Mouse (Mus musculus) limb, embryonic 13.5 days (tissue): ENCODE results near the gene Trpm3. TPM values are rescaled to one million over a fixed set of nuclear protein-coding genes. Genes with fewer than 3 reads are reported as not detected.

Experiments
- ATAC-seq: fragments of 200-750 bp; cut with Nextera tagmentation; 2 replicates; pipeline ENCODE4 v1.8.0; 2017; ENCODE audit warnings: low read depth, moderate number of reproducible peaks, moderate TSS enrichment; ENCODE audit not compliant: low FRiP score
- H3K27ac ChIP-seq: fragments of 300-500 bp; sonication (generic); 2 replicates; pipeline ENCODE4 v1.5.1; 2015; ENCODE audit warnings: inconsistent platforms, mild to moderate bottlenecking, moderate library complexity
- H3K27me3 ChIP-seq: fragments of 300-500 bp; sonication (generic); 2 replicates; pipeline ENCODE4 v1.6.1; 2015; ENCODE audit warnings: mild to moderate bottlenecking, inconsistent platforms
- H3K36me3 ChIP-seq: fragments of 300-500 bp; sonication (generic); 2 replicates; pipeline ENCODE4 v1.6.1; 2015; ENCODE audit warnings: inconsistent platforms, mild to moderate bottlenecking, moderate library complexity
- H3K4me1 ChIP-seq: fragments of 300-500 bp; sonication (generic); 2 replicates; pipeline ENCODE4 v1.6.1; 2015; ENCODE audit warnings: inconsistent platforms
- H3K4me2 ChIP-seq: fragments of 300-500 bp; sonication (generic); replicated peaks from 2 replicates; pipeline ENCODE4 v1.6.1; 2015; ENCODE audit warnings: inconsistent platforms, mild to moderate bottlenecking, moderate library complexity
- H3K4me3 ChIP-seq: fragments of 300-500 bp; sonication (generic); 2 replicates; pipeline ENCODE4 v1.5.1; 2015; ENCODE audit warnings: moderate library complexity, mild to moderate bottlenecking, inconsistent platforms
- H3K9ac ChIP-seq: fragments of 300-500 bp; sonication (generic); 2 replicates; pipeline ENCODE4 v1.6.1; 2015; ENCODE audit warnings: mild to moderate bottlenecking, inconsistent platforms
- H3K9me3 ChIP-seq: fragments of 300-500 bp; sonication (generic); 2 replicates; pipeline ENCODE4 v1.6.1; 2016; ENCODE audit warnings: inconsistent platforms
- WGBS: fragments of 180-500 bp; shearing (Covaris S2); methylation state at CpG from one replicate; pipeline ENCODE4 v1.1.7; 2015; 5-methylcytosine and 5-hydroxymethylcytosine counted together
- polyA plus RNA-seq: library from polyadenylated mRNA; unstranded; fragments of >200 nt; fragmentation: Nextera tagmentation; extraction: Ambion mirVana; gene quantifications from 2 replicates; pipeline ENCODE4 v1.2.1, GENCODE M21; 2015

The Trpm3 gene
- polyA plus RNA-seq, 1 experiment from 2014 or later: 6.3 TPM

GRCm38 (mm10) chr19:22926753-22927152, 787.9 kb downstream of the Trpm3 start:
- no peak overlapping the region for H3K9ac ChIP-seq
- ATAC-seq: no peak
- WGBS: 76% methylated on average over 9 of the region's 9 CpGs
- H3K36me3 ChIP-seq: no peaks in the 10 kb centered on the region
- H3K4me3 ChIP-seq: no peak overlapping the region
- no peak overlapping the region for H3K4me2 ChIP-seq
- H3K27me3 ChIP-seq: no peaks in the 10 kb centered on the region
- H3K4me1 ChIP-seq: 0 out of 2 replicates have a peak, but pooled peaks cover 4% of the 10 kb centered on the region
- H3K27ac ChIP-seq: no peak overlapping the region
- H3K9me3 ChIP-seq: no peaks in the 10 kb centered on the region

- H3K4me2 ChIP-seq: no peak overlapping the region
- no peak overlapping the region for H3K9ac ChIP-seq
- no peak overlapping the region for H3K4me3 ChIP-seq
- H3K9me3 ChIP-seq: no peaks in the 10 kb centered on the region
- H3K36me3 ChIP-seq: no peaks in the 10 kb centered on the region
- no peaks in the 10 kb centered on the region for H3K27me3 ChIP-seq
- H3K4me1 ChIP-seq: 0 out of 2 replicates have a peak, but pooled peaks cover 4% of the 10 kb centered on the region
- 89% methylated on average over 6 of the region's 6 CpGs for WGBS
- no peak overlapping the region for H3K27ac ChIP-seq
- ATAC-seq: no peak
Observed at GRCm38 (mm10) chr19:22928366-22928765, 789.5 kb downstream of the Trpm3 start.

GRCm38 (mm10) chr19:22929768-22930167, 790.9 kb downstream of the Trpm3 start:
- no peaks in the 10 kb centered on the region for H3K36me3 ChIP-seq
- no peaks in the 10 kb centered on the region for H3K9me3 ChIP-seq
- no peak overlapping the region for H3K4me2 ChIP-seq
- 84% methylated on average over 6 of the region's 6 CpGs for WGBS
- H3K27me3 ChIP-seq: no peaks in the 10 kb centered on the region
- no peak overlapping the region for H3K27ac ChIP-seq
- no peak overlapping the region for H3K4me3 ChIP-seq
- H3K9ac ChIP-seq: no peak overlapping the region
- 0 out of 2 replicates have a peak, but pooled peaks cover 4% of the 10 kb centered on the region for H3K4me1 ChIP-seq
- no peak for ATAC-seq

GRCm38 (mm10) chr19:22930368-22930834, 791.6 kb downstream of the Trpm3 start:
- H3K27ac ChIP-seq: no peak overlapping the region
- no peaks in the 10 kb centered on the region for H3K9me3 ChIP-seq
- H3K4me3 ChIP-seq: no peak overlapping the region
- no peaks in the 10 kb centered on the region for H3K36me3 ChIP-seq
- H3K9ac ChIP-seq: no peak overlapping the region
- WGBS: 66% methylated on average over 7 of the region's 7 CpGs
- ATAC-seq: no peak
- H3K4me1 ChIP-seq: 0 out of 2 replicates have a peak, but pooled peaks cover 4% of the 10 kb centered on the region
- H3K27me3 ChIP-seq: no peaks in the 10 kb centered on the region
- H3K4me2 ChIP-seq: no peak overlapping the region

- no peak for ATAC-seq
Observed at GRCm38 (mm10) chr19:22931006-22931405, 792.2 kb downstream of the Trpm3 start.

GRCm38 (mm10) chr19:22935067-22935466, 796.2 kb downstream of the Trpm3 start:
- no peak for ATAC-seq
- WGBS: 79% methylated on average over 3 of the region's 3 CpGs
- H3K27me3 ChIP-seq: no peaks in the 10 kb centered on the region

More at GRCm38 (mm10) chr19:22931006-22931405, 792.2 kb downstream of the Trpm3 start:
- no peaks in the 10 kb centered on the region for H3K9me3 ChIP-seq
- H3K4me2 ChIP-seq: no peak overlapping the region
- H3K36me3 ChIP-seq: no peaks in the 10 kb centered on the region
- no peaks in the 10 kb centered on the region for H3K27me3 ChIP-seq
- H3K9ac ChIP-seq: no peak overlapping the region
- WGBS: 86% methylated on average over 6 of the region's 6 CpGs
- H3K4me1 ChIP-seq: 0 out of 2 replicates have a peak, but pooled peaks cover 4% of the 10 kb centered on the region
- H3K27ac ChIP-seq: no peak overlapping the region
- no peak overlapping the region for H3K4me3 ChIP-seq

GRCm38 (mm10) chr19:22938848-22939724, 800.2 kb downstream of the Trpm3 start:
- no peak for ATAC-seq
- Histone ChIP-seq H3K9me3 (no peaks in the 10 kb centered on the region), H3K9ac (no peak overlapping the region), H3K4me3 (no peak overlapping the region), H3K27ac (no peak overlapping the region), H3K4me2 (no peak overlapping the region), H3K36me3 (no peaks in the 10 kb centered on the region), H3K27me3 (no peaks in the 10 kb centered on the region), H3K4me1 (no peaks in the 10 kb centered on the region; the same call in none of the 2 replicates)
- 60% methylated on average over 14 of the region's 14 CpGs for WGBS

More at GRCm38 (mm10) chr19:22935067-22935466, 796.2 kb downstream of the Trpm3 start:
- no peak overlapping the region for H3K4me3 ChIP-seq
- no peak overlapping the region for H3K4me2 ChIP-seq
- H3K9ac ChIP-seq: no peak overlapping the region
- H3K27ac ChIP-seq: no peak overlapping the region
- H3K9me3 ChIP-seq: no peaks in the 10 kb centered on the region
- peaks cover 4% of the 10 kb centered on the region for H3K4me1 ChIP-seq
- H3K36me3 ChIP-seq: no peaks in the 10 kb centered on the region

GRCm38 (mm10) chr19:22939836-22940235, 801.0 kb downstream of the Trpm3 start:
- Histone ChIP-seq H3K27ac (no peak overlapping the region), H3K27me3 (no peaks in the 10 kb centered on the region), H3K9me3 (no peaks in the 10 kb centered on the region), H3K36me3 (no peaks in the 10 kb centered on the region), H3K4me1 (no peaks in the 10 kb centered on the region; the same call in none of the 2 replicates), H3K4me2 (no peak overlapping the region), H3K4me3 (no peak overlapping the region), H3K9ac (no peak overlapping the region)
- no peak for ATAC-seq
- 72% methylated on average over 5 of the region's 5 CpGs for WGBS

- ATAC-seq: no peak
- no peaks in the 10 kb centered on the region for H3K9me3 ChIP-seq
- no peak overlapping the region for H3K9ac ChIP-seq
- no peaks in the 10 kb centered on the region for H3K27me3 ChIP-seq
- no peak overlapping the region for H3K4me3 ChIP-seq
- 51% methylated on average over 5 of the region's 5 CpGs for WGBS
- H3K27ac ChIP-seq: no peak overlapping the region
- no peaks in the 10 kb centered on the region; the same call in none of the 2 replicates for H3K4me1 ChIP-seq
- no peaks in the 10 kb centered on the region for H3K36me3 ChIP-seq
- no peak overlapping the region for H3K4me2 ChIP-seq
Observed at GRCm38 (mm10) chr19:22940487-22940886, 801.6 kb downstream of the Trpm3 start.

- ATAC-seq: no peak
- Histone ChIP-seq H3K27ac (no peak overlapping the region), H3K27me3 (no peaks in the 10 kb centered on the region), H3K9ac (no peak overlapping the region), H3K4me3 (no peak overlapping the region), H3K4me1 (no peaks in the 10 kb centered on the region; the same call in none of the 2 replicates), H3K36me3 (no peaks in the 10 kb centered on the region), H3K4me2 (no peak overlapping the region), H3K9me3 (no peaks in the 10 kb centered on the region)
- 87% methylated on average over 9 of the region's 9 CpGs for WGBS
Observed at GRCm38 (mm10) chr19:22940956-22941355, 802.1 kb downstream of the Trpm3 start.

- WGBS: 88% methylated on average over 3 of the region's 3 CpGs
- Histone ChIP-seq H3K9ac (no peak overlapping the region), H3K9me3 (no peaks in the 10 kb centered on the region), H3K36me3 (no peaks in the 10 kb centered on the region), H3K4me3 (no peak overlapping the region), H3K27me3 (no peaks in the 10 kb centered on the region), H3K4me1 (no peaks in the 10 kb centered on the region), H3K27ac (no peak overlapping the region), H3K4me2 (no peak overlapping the region)
- no peak for ATAC-seq
Observed at GRCm38 (mm10) chr19:22952480-22952879, 813.6 kb downstream of the Trpm3 start.

- Histone ChIP-seq H3K27ac (no peak overlapping the region), H3K9ac (no peak overlapping the region), H3K4me2 (no peak overlapping the region), H3K36me3 (no peaks in the 10 kb centered on the region), H3K9me3 (no peaks in the 10 kb centered on the region), H3K4me3 (no peak overlapping the region), H3K4me1 (no peaks in the 10 kb centered on the region), H3K27me3 (no peaks in the 10 kb centered on the region)
- no peak for ATAC-seq
- WGBS: 73% methylated on average over 4 of the region's 4 CpGs
Observed at GRCm38 (mm10) chr19:22953191-22953590, 814.3 kb downstream of the Trpm3 start.
